Mouse (Mus musculus): ENCODE data around the gene Kng1. TPM values are rescaled to one million over a fixed set of nuclear protein-coding genes. Genes with fewer than 3 reads are reported as not detected.
A peak's percentile ranks its signal among the peaks of the same experiment; 100 is the strongest.

The Kng1 gene
- total RNA-seq, 2 experiments from 2014 or later: not detected

GRCm38 (mm10) chr16:23112861-23113435 is 55.3 kb downstream of the Kng1 start:
- no peak for DNase-seq (ENCODE audit: low spot score in 2 of 2)

- DNase-seq (ENCODE audit: low spot score in 2 of 2): no peak
Measured at GRCm38 (mm10) chr16:23113903-23114302, 56.2 kb downstream of the Kng1 start.

- DNase-seq (ENCODE audit: low spot score in 2 of 2): no peak
Measured at GRCm38 (mm10) chr16:23114339-23115171, 56.9 kb downstream of the Kng1 start.

- DNase-seq (ENCODE audit: low spot score in 2 of 2): no peak
Measured at GRCm38 (mm10) chr16:23115486-23115885, 57.8 kb downstream of the Kng1 start.

GRCm38 (mm10) chr16:23117173-23117572 is 59.5 kb downstream of the Kng1 start:
- DNase-seq (ENCODE audit: low spot score in 2 of 2): no peak

- no peak for DNase-seq (ENCODE audit: low spot score in 2 of 2)
Measured at GRCm38 (mm10) chr16:23122446-23122845, 64.8 kb downstream of the Kng1 start.

GRCm38 (mm10) chr16:23123104-23123503 is 65.4 kb downstream of the Kng1 start:
- no peak for DNase-seq (ENCODE audit: low spot score in 2 of 2)

GRCm38 (mm10) chr16:23124398-23124797 is 66.7 kb downstream of the Kng1 start:
- DNase-seq (ENCODE audit: low spot score in 2 of 2): no peak

GRCm38 (mm10) chr16:23127311-23127672 is 69.6 kb downstream of the Kng1 start:
- no peak for DNase-seq (ENCODE audit: low spot score in 2 of 2)

GRCm38 (mm10) chr16:23127673-23128375 is 70.2 kb downstream of the Kng1 start, which contains the start of gene Rfc4:
Gene Rfc4, minus strand, starts transcription at chr16:23127737.
- peak; percentile 94 for DNase-seq (ENCODE audit: low spot score in 2 of 2)

GRCm38 (mm10) chr16:23130303-23130702 is 72.6 kb downstream of the Kng1 start:
- DNase-seq (ENCODE audit: low spot score in 2 of 2): no peak

Small RNA genes lying within 50 kb of the gene (microRNA-seq; reads per million reads assigned to microRNA genes)
- 0 to 1.4 reads per million in 2 experiments for gene Gm49346

Other genes starting within 250 kb of the Kng1 start
- not detected for gene Crygs, start 246.3 kb upstream of the Kng1 start, total RNA-seq (2021)
- gene Tbccd1, start 200.2 kb upstream of the Kng1 start, total RNA-seq (2021): 10 to 100 TPM; 15.7 to 16.1 TPM
- gene Dnajb11, start 200.0 kb upstream of the Kng1 start, total RNA-seq (2021): 10 to 100 TPM; 69.5 to 76.3 TPM
- gene Ahsg, start 166.6 kb upstream of the Kng1 start, total RNA-seq (2021): not detected
- gene Fetub, start 139.5 kb upstream of the Kng1 start, total RNA-seq (2021): under 1 TPM in 1 of 2 experiments, not detected in 1; 0.48 TPM
- not detected for gene Hrg, start 106.8 kb upstream of the Kng1 start, total RNA-seq (2021)
- not detected for gene Kng2, start 28.4 kb upstream of the Kng1 start, total RNA-seq (2021)
- gene Eif4a2, start 49.6 kb downstream of the Kng1 start, total RNA-seq (2021): 100 to 1,000 TPM; 713 to 771 TPM
- gene Rfc4, start 69.9 kb downstream of the Kng1 start, total RNA-seq (2021): 1 to 10 TPM; 4.8 to 5.1 TPM
- gene Adipoq, start 88.7 kb downstream of the Kng1 start, total RNA-seq (2021): not detected
- gene St6gal1, start 166.9 kb downstream of the Kng1 start, total RNA-seq (2021): 10 to 100 TPM; 15.4 to 17.5 TPM

Data from layer of hippocampus, postnatal 14 days (tissue).